Mouse (Mus musculus) embryonic facial prominence, embryonic 10.5 days (tissue): ENCODE results near the gene Taf5l. TPM values are rescaled to one million over a fixed set of nuclear protein-coding genes. Genes with fewer than 3 reads are reported as not detected.

ENCODE experiments used
- DNase-seq: peaks from one replicate; pipeline ENCODE4 v3.0.0-alpha.2; 2017; ENCODE audit warnings: low spot score
- H3K27ac ChIP-seq: fragments of 300-500 bp; sonication (generic); replicated peaks from 2 replicates; pipeline ENCODE4 v1.5.1; 2016; ENCODE audit warnings: mild to moderate bottlenecking
- H3K27me3 ChIP-seq: fragments of 300-500 bp; sonication (generic); replicated peaks from 2 replicates; pipeline ENCODE4 v1.6.1; 2016; ENCODE audit warnings: low read depth, mild to moderate bottlenecking; ENCODE audit not compliant: poor library complexity, severe bottlenecking
- H3K36me3 ChIP-seq: fragments of 300-500 bp; sonication (generic); replicated peaks from 2 replicates; pipeline ENCODE4 v1.6.1; 2016; ENCODE audit warnings: mild to moderate bottlenecking, moderate library complexity
- H3K4me1 ChIP-seq: fragments of 300-500 bp; sonication (generic); 2 replicates; pipeline ENCODE4 v1.6.1; 2016
- H3K4me3 ChIP-seq: fragments of 300-500 bp; sonication (generic); 2 replicates; pipeline ENCODE4 v1.5.1; 2016; ENCODE audit warnings: mild to moderate bottlenecking, moderate library complexity
- H3K9me3 ChIP-seq: fragments of 300-500 bp; sonication (generic); 2 replicates; pipeline ENCODE4 v1.6.1; 2016; ENCODE audit warnings: mild to moderate bottlenecking
- WGBS: fragments of 180-500 bp; shearing (Covaris S2); methylation state at CpG from one replicate; pipeline ENCODE4 v1.1.7; 2016; 5-methylcytosine and 5-hydroxymethylcytosine counted together
- polyA plus RNA-seq: library from polyadenylated mRNA; unstranded; fragments of >200 nt; fragmentation: Nextera tagmentation; extraction: Ambion mirVana; gene quantifications from 2 replicates; pipeline ENCODE4 v1.2.1, GENCODE M21; 2016

Taf5l gene
- polyA plus RNA-seq, 1 experiment from 2014 or later, result 46.4 TPM

DNA sequence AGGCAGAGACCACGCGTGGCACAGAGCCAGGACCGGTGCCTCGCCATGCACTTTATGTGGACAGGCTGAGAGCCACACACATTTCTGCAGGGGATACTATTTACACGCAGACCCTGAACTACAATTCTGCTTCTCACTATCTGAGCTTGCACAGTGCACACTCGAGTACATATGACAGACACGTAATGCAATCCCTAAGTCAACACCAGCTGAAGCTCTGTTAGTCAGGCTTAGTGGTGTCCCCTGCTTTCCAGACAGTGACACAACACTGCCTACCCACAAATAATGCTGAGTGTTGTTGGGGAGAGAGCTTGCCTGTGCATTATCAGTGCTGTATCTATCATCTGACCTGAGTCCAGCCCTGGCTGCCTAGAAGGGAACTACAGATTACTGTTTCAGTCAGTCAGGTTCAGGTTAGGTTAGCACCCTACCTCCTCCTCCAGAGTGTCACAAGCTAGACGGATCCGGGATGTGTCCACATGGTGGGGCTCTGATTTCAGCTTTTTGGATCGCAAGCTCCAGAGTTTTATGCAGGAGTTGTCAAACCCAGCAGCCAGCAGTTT, 18.6 kb downstream of the Taf5l start:
- Histone ChIP-seq H3K27me3 (no peaks in the 10 kb centered on the region), H3K36me3 (peaks cover 99% of the 10 kb centered on the region), H3K9me3 (no peaks in the 10 kb centered on the region), H3K27ac (no peak overlapping the region), H3K4me1 (no peaks in the 10 kb centered on the region), H3K4me3 (no peak overlapping the region)
- 94% methylated on average over 10 of the region's 10 CpGs for WGBS
- DNase-seq, result no peak

DNA sequence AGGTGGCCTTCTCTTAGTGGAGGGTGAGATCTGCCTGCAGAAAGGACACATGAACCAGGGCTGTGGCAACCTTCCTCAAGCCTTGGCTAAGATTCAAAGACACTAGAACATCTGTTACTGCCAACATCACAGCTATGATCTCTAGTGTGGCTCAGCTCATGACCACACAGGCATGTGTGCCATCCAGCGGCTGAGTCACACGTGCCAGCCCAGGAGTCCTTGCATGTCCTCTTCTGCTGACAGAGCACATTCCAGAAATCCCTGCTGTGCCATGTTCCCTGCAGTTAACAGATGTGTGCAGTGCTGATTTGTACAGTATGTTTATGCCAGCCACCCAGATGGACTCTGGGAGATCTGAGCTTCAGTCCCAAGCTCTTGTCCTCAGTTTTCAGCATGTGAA, 21.6 kb downstream of the Taf5l start:
- no peaks in the 10 kb centered on the region for H3K9me3 ChIP-seq
- H3K4me1 ChIP-seq, result no peaks in the 10 kb centered on the region
- no peaks in the 10 kb centered on the region for H3K27me3 ChIP-seq
- 90% methylated on average over 2 of the region's 2 CpGs for WGBS
- H3K27ac ChIP-seq, result no peak overlapping the region
- peaks cover 96% of the 10 kb centered on the region for H3K36me3 ChIP-seq
- DNase-seq, result no peak
- H3K4me3 ChIP-seq, result no peak overlapping the region

DNA sequence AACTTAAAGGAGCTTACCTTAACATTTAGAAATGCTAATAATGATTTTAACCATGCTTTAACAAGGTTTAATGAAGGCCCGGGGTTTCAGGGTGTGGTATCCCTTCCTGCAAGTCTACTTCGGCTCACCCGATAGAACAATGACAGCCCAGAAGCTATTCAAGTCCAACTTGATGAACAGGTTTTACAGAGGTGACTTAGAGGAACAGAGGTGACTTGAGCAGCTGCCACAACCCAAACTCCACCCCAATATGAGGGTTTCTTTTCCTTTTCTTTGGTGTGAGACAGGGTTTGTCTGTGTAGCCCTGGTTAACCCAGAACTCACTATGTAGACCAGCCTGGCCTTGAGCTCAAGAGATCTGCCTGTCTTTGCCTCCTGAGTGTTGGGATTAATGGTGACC, 27.2 kb downstream of the Taf5l start:
- no peaks in the 10 kb centered on the region for H3K9me3 ChIP-seq
- no peak overlapping the region for H3K4me3 ChIP-seq
- peaks cover 55% of the 10 kb centered on the region for H3K36me3 ChIP-seq
- no peak for DNase-seq
- WGBS, result 85% methylated on average over 3 of the region's 3 CpGs
- no peaks in the 10 kb centered on the region for H3K27me3 ChIP-seq
- H3K4me1 ChIP-seq, result no peaks in the 10 kb centered on the region
- H3K27ac ChIP-seq, result no peak overlapping the region

DNA sequence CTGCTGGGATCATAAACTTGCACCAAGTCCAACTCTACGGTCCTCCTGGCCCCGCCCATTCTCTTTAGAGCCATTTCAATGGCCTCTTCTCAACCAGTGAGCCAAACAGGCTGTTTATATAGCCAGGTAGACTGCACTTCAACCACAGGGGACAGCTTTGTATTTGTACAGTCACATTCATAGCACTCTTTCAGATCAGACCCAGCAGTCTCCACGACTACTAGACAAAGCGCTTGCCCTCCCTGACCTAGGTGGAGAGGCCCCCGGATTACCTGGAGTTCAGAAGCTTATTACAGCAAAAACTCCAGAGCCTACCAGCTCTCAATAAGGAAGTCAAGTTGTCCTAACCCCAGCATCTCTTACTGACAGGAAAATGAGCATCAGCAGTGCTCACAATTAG, 27.6 kb downstream of the Taf5l start:
- Histone ChIP-seq H3K4me1 (no peaks in the 10 kb centered on the region), H3K9me3 (no peaks in the 10 kb centered on the region), H3K27ac (no peak overlapping the region), H3K27me3 (no peaks in the 10 kb centered on the region), H3K36me3 (peaks cover 51% of the 10 kb centered on the region), H3K4me3 (no peak overlapping the region)
- no peak for DNase-seq
- WGBS, result 85% methylated on average over 5 of the region's 5 CpGs

DNA sequence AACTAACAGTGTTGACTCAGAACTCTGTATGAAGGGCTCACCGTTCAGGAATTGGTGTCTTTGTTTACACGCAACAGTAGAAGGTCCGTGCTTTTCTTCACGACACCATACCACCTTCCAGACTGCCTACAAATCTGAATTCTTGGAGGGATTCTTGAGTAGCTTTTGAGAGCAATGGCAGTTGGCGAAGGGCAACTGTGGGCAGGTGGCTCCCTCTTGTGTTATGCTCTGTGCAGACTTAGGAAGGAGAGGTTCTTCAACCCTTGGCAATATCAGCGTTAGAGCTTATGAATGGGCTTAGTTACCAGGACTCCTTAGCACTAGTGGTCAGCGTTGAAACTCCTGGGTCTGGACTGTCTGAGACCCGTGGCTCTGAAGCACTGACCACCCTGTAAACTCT, 28.6 kb downstream of the Taf5l start:
- Histone ChIP-seq H3K9me3 (no peaks in the 10 kb centered on the region), H3K27ac (no peak overlapping the region), H3K4me1 (no peaks in the 10 kb centered on the region), H3K27me3 (no peaks in the 10 kb centered on the region), H3K4me3 (no peak overlapping the region), H3K36me3 (peaks cover 41% of the 10 kb centered on the region)
- WGBS, result 88% methylated on average over 8 of the region's 8 CpGs
- DNase-seq, result no peak

DNA sequence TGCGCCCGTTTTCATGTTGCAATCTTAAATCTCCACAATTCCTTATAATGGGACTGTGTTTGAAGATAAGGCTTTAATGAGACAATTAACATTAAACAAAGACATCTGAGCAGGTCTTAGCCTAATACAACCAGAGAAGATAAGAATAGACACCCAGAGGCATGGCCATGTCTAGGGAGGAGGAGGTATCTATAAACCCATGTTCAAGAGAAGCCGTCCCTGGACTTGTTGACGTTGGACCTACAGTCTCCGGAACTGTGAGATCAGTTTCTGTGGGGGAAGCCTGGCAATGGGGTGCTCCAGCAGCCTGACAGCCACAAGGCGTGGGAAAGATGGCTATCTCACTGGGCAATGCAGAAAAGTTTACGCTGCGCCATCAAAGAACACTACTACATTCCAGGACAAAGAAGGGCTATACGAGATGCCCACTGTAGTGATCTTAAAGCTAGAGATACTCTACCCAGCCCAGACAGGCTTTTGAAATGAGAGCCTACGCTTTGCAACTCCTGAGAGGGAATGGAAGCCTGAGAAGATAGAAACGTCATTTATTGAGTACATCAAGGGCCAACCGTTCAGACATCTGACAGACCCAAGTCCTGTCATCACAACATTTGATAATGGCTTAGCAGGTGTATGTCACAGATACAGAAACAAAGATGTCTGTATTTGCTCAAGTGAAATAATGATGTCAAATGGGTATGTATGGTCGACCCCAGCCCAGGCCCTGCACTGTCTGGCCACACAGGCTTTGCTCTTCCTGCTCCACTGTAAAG, 30.7 kb downstream of the Taf5l start:
- H3K4me3 ChIP-seq, result no peak overlapping the region
- H3K36me3 ChIP-seq, result peaks cover 23% of the 10 kb centered on the region
- H3K4me1 ChIP-seq, result no peaks in the 10 kb centered on the region
- no peaks in the 10 kb centered on the region for H3K27me3 ChIP-seq
- WGBS, result 88% methylated on average over 13 of the region's 13 CpGs
- no peak overlapping the region for H3K27ac ChIP-seq
- H3K9me3 ChIP-seq, result no peaks in the 10 kb centered on the region
- no peak for DNase-seq

DNA sequence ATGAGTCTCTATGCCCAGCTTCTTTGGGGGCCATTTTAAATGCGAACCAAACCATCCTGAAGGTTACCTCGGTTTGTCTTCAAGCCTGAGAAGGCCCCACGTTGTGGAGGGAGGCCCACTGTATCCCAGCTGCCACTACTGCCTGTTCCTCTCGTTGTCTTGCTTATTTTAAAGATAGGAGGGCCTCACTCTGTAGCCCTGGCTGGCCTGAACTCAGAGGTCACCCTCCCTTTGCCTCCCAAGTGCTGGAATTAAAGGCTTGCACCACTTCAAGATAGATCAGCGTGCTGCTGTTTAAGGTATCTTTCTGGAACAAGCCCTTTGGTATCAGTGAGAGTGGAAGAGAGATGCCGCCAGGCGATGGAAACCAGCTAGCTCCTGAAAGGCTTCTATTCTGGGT, 32.1 kb downstream of the Taf5l start:
- Histone ChIP-seq H3K27me3 (no peaks in the 10 kb centered on the region), H3K27ac (no peak overlapping the region)
- WGBS, result 79% methylated on average over 7 of the region's 7 CpGs

DNA sequence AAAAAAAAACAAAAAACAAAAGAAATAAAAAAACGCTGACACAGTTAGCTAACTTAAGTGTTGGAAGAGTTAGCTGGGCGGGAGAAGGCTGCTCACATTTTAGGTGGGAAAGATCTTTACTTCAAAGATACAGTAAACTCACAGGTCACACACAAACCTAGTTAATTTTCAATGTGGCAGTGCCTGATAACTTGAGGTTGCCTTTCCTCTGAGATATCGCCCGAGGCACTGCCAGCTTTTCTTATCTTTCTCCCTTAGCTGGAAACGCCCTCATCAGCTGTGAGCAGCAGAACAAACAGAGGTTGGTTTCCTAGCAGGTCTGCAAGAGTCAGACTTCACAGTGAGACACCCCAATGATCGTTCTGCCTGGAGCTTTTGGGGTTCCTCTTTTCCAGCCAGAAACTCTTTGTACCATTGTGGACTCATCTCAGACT, 32.6 kb downstream of the Taf5l start:
- H3K4me1 ChIP-seq, result no peaks in the 10 kb centered on the region; the same call in 1 of the 2 replicates
- no peaks in the 10 kb centered on the region for H3K27me3 ChIP-seq
- no peak overlapping the region for H3K27ac ChIP-seq
- peaks cover 5% of the 10 kb centered on the region for H3K36me3 ChIP-seq
- H3K4me3 ChIP-seq, result no peak overlapping the region
- H3K9me3 ChIP-seq, result no peaks in the 10 kb centered on the region
- no peak for DNase-seq
- 69% methylated on average over 6 of the region's 6 CpGs for WGBS

More for the DNA sequence above, 32.1 kb downstream of the Taf5l start:
- Histone ChIP-seq H3K9me3 (no peaks in the 10 kb centered on the region), H3K4me1 (no peaks in the 10 kb centered on the region), H3K36me3 (peaks cover 10% of the 10 kb centered on the region), H3K4me3 (no peak overlapping the region)
- DNase-seq, result no peak

DNA sequence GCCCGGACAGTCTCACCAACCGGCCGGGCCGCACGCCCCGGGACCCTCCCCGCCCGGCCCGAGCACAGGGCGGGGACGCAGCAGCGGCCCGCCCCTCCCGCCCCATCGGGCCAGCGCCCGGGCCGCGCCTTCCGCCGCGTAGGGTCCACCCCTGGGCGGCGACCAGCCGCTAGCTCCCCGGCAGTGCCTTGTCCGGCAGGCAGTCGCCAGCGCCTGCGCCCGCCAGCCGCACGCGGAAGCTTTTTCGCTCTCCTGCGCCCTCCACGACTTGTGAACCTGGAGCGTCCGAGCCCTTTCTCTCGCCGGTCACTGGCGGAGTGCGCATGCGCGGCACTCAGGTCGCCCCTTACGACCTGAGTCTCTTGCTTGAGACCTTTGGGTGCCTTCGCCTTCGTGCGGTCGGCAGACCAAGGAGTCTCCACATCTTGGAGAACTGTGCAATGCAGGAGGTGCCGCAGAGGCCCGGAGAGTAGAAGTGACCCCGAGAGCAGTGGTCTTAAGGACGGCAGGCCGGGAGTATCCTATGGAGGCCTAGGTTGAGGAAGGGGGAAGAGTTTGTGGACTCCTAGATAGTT, 38.3 kb downstream of the Taf5l start, which contains the start of gene Abcb10:
Gene Abcb10 (minus strand): TSS at position 297 of the 575 bp plus-strand sequence.
- H3K9me3 ChIP-seq, result no peaks in the 10 kb centered on the region
- peaks cover 28% of the 10 kb centered on the region for H3K4me1 ChIP-seq
- DNase-seq, result peak; percentile 91
- no peaks in the 10 kb centered on the region for H3K36me3 ChIP-seq
- H3K4me3 ChIP-seq, result peak within 1 kb of the TSS; percentile 88
- peak within 1 kb of the TSS; percentile 92 for H3K27ac ChIP-seq
- WGBS, result under 1% methylated on average over 56 of the region's 56 CpGs
- peaks cover 18% of the 10 kb centered on the region for H3K27me3 ChIP-seq

DNA sequence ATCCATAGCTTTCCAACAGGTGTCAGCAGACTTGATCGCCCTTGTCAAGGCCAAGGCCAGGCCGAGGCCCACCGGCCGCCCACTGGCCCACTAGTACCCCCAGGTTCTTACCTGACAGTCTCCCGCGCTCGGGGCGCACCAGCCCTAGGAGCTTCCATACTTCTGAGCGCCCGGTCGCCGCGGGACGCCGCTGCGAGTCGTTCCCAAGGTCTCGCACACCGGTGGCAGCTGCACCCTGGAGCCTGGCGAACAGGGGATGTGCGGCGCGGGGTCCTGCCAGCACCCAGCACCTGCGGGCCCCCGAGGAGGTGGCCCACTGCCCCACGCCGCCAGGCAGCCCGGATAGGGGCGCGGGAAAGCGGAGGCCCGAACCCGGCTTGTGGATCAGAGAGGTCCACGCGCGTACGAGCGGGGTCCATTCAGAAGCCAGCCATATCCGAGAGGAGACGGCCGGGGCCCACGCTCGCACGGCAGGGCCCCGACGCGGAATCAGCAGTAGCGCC, 38.9 kb downstream of the Taf5l start:
- Histone ChIP-seq H3K27ac (peak overlapping the region; percentile 92), H3K36me3 (no peaks in the 10 kb centered on the region), H3K4me3 (peak overlapping the region; percentile 88), H3K4me1 (peaks cover 28% of the 10 kb centered on the region), H3K27me3 (peaks cover 18% of the 10 kb centered on the region), H3K9me3 (no peaks in the 10 kb centered on the region)
- WGBS, result under 1% methylated on average over 48 of the region's 48 CpGs
- peak; percentile 61 for DNase-seq

DNA sequence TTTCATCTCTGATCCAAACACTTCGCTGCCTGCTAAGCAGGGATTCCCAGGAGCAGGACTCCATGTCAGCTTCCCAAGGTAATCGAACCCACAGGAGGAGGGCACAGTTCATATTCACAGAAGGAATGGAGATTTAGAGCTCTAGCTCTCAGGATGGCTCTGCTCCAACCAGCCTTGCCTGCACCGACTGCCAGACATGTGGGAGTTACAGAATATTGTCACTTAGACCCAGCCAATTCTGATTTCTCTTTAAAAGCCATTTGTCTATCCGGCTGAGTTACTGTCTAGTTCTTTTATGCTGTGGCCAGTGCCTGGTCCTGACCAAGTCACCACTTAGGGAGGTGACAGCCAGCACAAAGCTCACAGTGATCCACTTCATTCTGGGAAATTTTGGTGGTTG, 39.5 kb downstream of the Taf5l start:
- Histone ChIP-seq H3K27ac (no peak overlapping the region), H3K4me1 (peaks cover 28% of the 10 kb centered on the region), H3K9me3 (no peaks in the 10 kb centered on the region), H3K27me3 (peaks cover 18% of the 10 kb centered on the region), H3K36me3 (no peaks in the 10 kb centered on the region), H3K4me3 (peak overlapping the region; percentile 88)
- no peak for DNase-seq
- WGBS, result 63% methylated on average over 4 of the region's 4 CpGs

DNA sequence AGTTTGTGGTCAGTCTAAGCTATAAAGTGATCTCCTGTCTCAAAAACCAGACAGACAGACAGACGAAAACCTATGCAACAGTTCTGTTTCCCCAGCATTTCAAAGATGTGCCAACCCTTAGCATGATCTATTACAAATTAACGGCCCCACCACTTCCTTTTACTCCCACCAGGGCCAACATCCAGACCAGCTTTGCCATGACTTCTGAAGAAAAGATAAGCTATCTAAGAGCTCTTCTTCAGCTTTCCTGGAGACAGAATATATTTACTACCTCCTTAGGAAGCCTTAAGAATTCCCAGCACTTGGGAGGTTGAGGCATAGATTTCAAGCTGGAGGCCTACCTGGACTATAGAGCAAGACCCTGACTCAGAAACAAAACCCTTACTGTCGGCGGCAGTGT, 41.0 kb downstream of the Taf5l start:
- DNase-seq, result no peak
- H3K9me3 ChIP-seq, result no peaks in the 10 kb centered on the region
- H3K4me1 ChIP-seq, result peaks cover 28% of the 10 kb centered on the region
- 61% methylated on average over 4 of the region's 4 CpGs for WGBS
- H3K27me3 ChIP-seq, result peaks cover 18% of the 10 kb centered on the region
- H3K4me3 ChIP-seq, result 0 out of 2 replicates have a peak overlapping the region, but pooled peaks have one; percentile 88
- H3K27ac ChIP-seq, result no peak overlapping the region
- 0 out of 2 replicates have a peak, but pooled peaks cover under 1% of the 10 kb centered on the region for H3K36me3 ChIP-seq
